Mouse (Mus musculus): ENCODE measurements at regions not wholly inside any gene's neighbourhood (a gene's known extent, or its start where the extent isn't known, plus 50 kb on each side); places are given as distances from the start of the nearest gene placed in this dataset.

- TF ChIP-seq POLR2A (IDR thresholded peaks at IDR 0.05; ENCODE audit: borderline replicate concordance, low read depth, low read length), result no peak
- TF ChIP-seq CTCF (IDR thresholded peaks at IDR 0.05; ENCODE audit: low read depth, low read length), result no peak
Observed at GRCm38 (mm10) chr6:4418941-4419351, 85.7 kb upstream of the Col1a2 start.
